Mouse (Mus musculus) spleen, adult 2 months (tissue): ENCODE data around the gene Fyn.

Source experiments
- CTCF ChIP-seq: fragments of 200-500 bp; IDR thresholded peaks from 2 replicates; pipeline ENCODE4 v1.5.1; 2011; ENCODE audit warnings: mild to moderate bottlenecking, inconsistent platforms; ENCODE audit not compliant: insufficient read depth, insufficient read length, insufficient replicate concordance; ENCODE audit errors: extremely low read depth
- POLR2A ChIP-seq: fragments of 200-500 bp; IDR thresholded peaks from 2 replicates; pipeline ENCODE4 v1.6.1; 2011; ENCODE audit warnings: low read depth, low read length, inconsistent platforms

- TF ChIP-seq CTCF (no peak), POLR2A (no peak)
These were observed 94.1 kb downstream of the Fyn start for GRCm38 (mm10) chr10:39462711-39463110.
